ENCODE assay signal across 11 mouse cellular contexts in the genomic region with DNA sequence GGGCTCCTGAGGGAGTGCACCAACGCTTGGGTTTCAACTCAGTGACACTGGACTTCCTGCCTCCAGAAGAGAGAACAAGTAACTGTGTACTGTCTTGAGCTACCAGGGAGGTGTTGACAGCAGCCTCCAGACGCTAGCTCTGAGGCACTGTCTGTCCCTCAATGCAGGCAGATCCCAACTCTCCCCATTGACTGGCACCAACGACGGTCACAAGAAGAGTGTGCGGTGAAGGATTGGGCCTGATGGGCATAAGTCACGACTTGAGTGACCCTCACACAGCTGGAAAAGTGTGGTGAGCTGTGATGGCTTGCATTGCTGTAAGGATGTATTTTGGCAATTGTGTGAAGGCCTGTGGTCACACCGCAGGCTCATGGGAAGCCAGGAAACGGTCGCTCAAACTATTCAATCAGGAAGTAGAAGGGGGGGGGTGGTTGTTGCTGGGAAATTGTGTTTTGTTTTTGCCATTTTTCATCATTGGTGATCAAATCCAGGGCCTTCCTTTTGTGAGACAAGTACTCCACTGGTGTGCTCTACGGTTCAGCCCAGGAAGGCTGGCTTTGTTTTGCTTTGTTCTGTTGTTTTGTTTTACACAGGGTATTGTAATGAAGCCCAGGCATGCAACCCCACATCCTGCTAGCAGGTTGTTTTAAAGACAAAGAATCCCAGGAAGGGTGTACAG. TPM values are rescaled to one million over a fixed set of nuclear protein-coding genes. Genes with fewer than 3 reads are reported as not detected.
DNase-seq lines count a peak whose midpoint lies in the region; ATAC-seq lines count a peak whose summit lies in the region.
"Had no signal": no experiment of that assay in that cellular context is flagged by ENCODE, and none has a peak within 500 bp of the region (broad histone marks: within the 10 kb centered on the region; RNA-seq: fewer than 3 reads in every experiment).

No protein-coding gene starts in this region.

- no peaks in the 10 kb centered on the region for H3K4me1 ChIP-seq in embryonic facial prominence, embryonic 13.5 days
- no peaks in the 10 kb centered on the region for H3K4me1 ChIP-seq in embryonic facial prominence, embryonic 10.5 days
- peaks cover 12% of the 10 kb centered on the region; the same call in 1 of the 2 replicates for H3K4me1 ChIP-seq in liver, embryonic 15.5 days (replicated peaks)

- H3K27me3 ChIP-seq in embryonic facial prominence, embryonic 13.5 days = no peaks in the 10 kb centered on the region
- no peaks in the 10 kb centered on the region for H3K27me3 ChIP-seq in embryonic facial prominence, embryonic 10.5 days (replicated peaks; ENCODE audit: low read depth, poor library complexity, severe bottlenecking)
- no peaks in the 10 kb centered on the region for H3K27me3 ChIP-seq in liver, embryonic 15.5 days

- intact Hi-C loops in left cerebral cortex, postnatal 36 days (cut with DNase I) = no loop called here

- WGBS in embryonic facial prominence, embryonic 13.5 days = 70% methylated on average over 10 of the region's 10 CpGs
- WGBS in embryonic facial prominence, embryonic 10.5 days = 67% methylated on average over 10 of the region's 10 CpGs
- WGBS in liver, embryonic 15.5 days (ENCODE audit: insufficient replicate concordance) = 26% methylated on average over 10 of the region's 10 CpGs

- no peak overlapping the region for H3K9ac ChIP-seq in embryonic facial prominence, embryonic 13.5 days
- H3K9ac ChIP-seq in liver, embryonic 15.5 days = no peak overlapping the region

- 0 out of 2 replicates have a peak, but pooled peaks have one; percentile 17 for ATAC-seq in embryonic facial prominence, embryonic 13.5 days (ENCODE audit: insufficient number of reproducible peaks, insufficient read depth, low FRiP score, low TSS enrichment, low read depth)
- ATAC-seq in liver, embryonic 15.5 days (ENCODE audit: insufficient read depth) = no peak

- no peaks in the 10 kb centered on the region for H3K36me3 ChIP-seq in embryonic facial prominence, embryonic 13.5 days
- H3K36me3 ChIP-seq in embryonic facial prominence, embryonic 10.5 days (replicated peaks) = no peaks in the 10 kb centered on the region
- H3K36me3 ChIP-seq in liver, embryonic 15.5 days (replicated peaks) = no peaks in the 10 kb centered on the region

- H3K4me3 ChIP-seq in embryonic facial prominence, embryonic 13.5 days = no peak overlapping the region
- no peak overlapping the region for H3K4me3 ChIP-seq in embryonic facial prominence, embryonic 10.5 days
- H3K4me3 ChIP-seq in liver, embryonic 15.5 days (replicated peaks) = no peak overlapping the region

- H3K9me3 ChIP-seq in embryonic facial prominence, embryonic 13.5 days = no peaks in the 10 kb centered on the region
- H3K9me3 ChIP-seq in embryonic facial prominence, embryonic 10.5 days = no peaks in the 10 kb centered on the region
- no peaks in the 10 kb centered on the region for H3K9me3 ChIP-seq in liver, embryonic 15.5 days (replicated peaks)

- no peak overlapping the region for H3K27ac ChIP-seq in embryonic facial prominence, embryonic 13.5 days
- H3K27ac ChIP-seq in embryonic facial prominence, embryonic 10.5 days (replicated peaks) = no peak overlapping the region
- H3K27ac ChIP-seq in liver, embryonic 15.5 days (replicated peaks) = 0 out of 2 replicates have a peak overlapping the region, but pooled peaks have one; percentile 24

- DNase-seq in embryonic facial prominence, embryonic 10.5 days (ENCODE audit: low spot score) = no peak
- DNase-seq in thymus, postnatal 4 days = peak; percentile 20
- no peak for DNase-seq in thymus, postnatal 36 days
- no peak for DNase-seq in cerebellum, adult 9-11 months
- DNase-seq in spleen, adult 12 weeks (ENCODE audit: low spot score) = no peak
- DNase-seq in left cerebral cortex, postnatal 36 days (ENCODE audit: low spot score in 2 of 2) = no peak

- no peak overlapping the region for H3K4me2 ChIP-seq in embryonic facial prominence, embryonic 13.5 days
- H3K4me2 ChIP-seq in liver, embryonic 15.5 days = no peak overlapping the region

RNA-seq across cellular contexts. Expression of a gene that starts 4.5 kb away (rescaled TPM):
- not detected in 2 replicates for polyA plus RNA-seq in embryonic facial prominence, embryonic 13.5 days (2015; fragmentation: Nextera tagmentation; extraction: Ambion mirVana)
- not detected in 2 replicates for polyA plus RNA-seq in embryonic facial prominence, embryonic 10.5 days (2016; fragmentation: Nextera tagmentation; extraction: Ambion mirVana)
- 0.20 TPM in 1 of 2 replicates, not detected in the other for polyA plus RNA-seq in liver, embryonic 15.5 days (2015; fragmentation: Nextera tagmentation; extraction: Ambion mirVana)
- total RNA-seq in left cerebral cortex, postnatal 36 days (2021) = under 1 TPM in 1 of 2 experiments, not detected in 1; 0.99 TPM
- total RNA-seq: adrenal gland, postnatal 14 days; midbrain, postnatal 0 days had no signal
- polyA plus RNA-seq: kidney, embryonic 14.5 days had no signal

RNA-seq across cellular contexts. Expression of a gene that starts 49.9 kb away (rescaled TPM):
- polyA plus RNA-seq in embryonic facial prominence, embryonic 13.5 days (2015; fragmentation: Nextera tagmentation; extraction: Ambion mirVana) = 4.1 and 4.5 TPM in 2 replicates
- 5.6 and 6.0 TPM in 2 replicates for polyA plus RNA-seq in embryonic facial prominence, embryonic 10.5 days (2016; fragmentation: Nextera tagmentation; extraction: Ambion mirVana)
- polyA plus RNA-seq in liver, embryonic 15.5 days (2015; fragmentation: Nextera tagmentation; extraction: Ambion mirVana) = 2.9 and 3.8 TPM in 2 replicates
- total RNA-seq in left cerebral cortex, postnatal 36 days (2021) = 1 to 10 TPM; 2.2 to 2.5 TPM

RNA-seq across cellular contexts. Expression of a gene that starts 53.6 kb away (rescaled TPM):
- polyA plus RNA-seq in embryonic facial prominence, embryonic 13.5 days (2015; fragmentation: Nextera tagmentation; extraction: Ambion mirVana) = 69.2 and 70.0 TPM in 2 replicates
- 60.7 and 61.7 TPM in 2 replicates for polyA plus RNA-seq in embryonic facial prominence, embryonic 10.5 days (2016; fragmentation: Nextera tagmentation; extraction: Ambion mirVana)
- 18.7 and 18.8 TPM in 2 replicates for polyA plus RNA-seq in liver, embryonic 15.5 days (2015; fragmentation: Nextera tagmentation; extraction: Ambion mirVana)
- 10 to 100 TPM; 44.3 to 55.0 TPM for total RNA-seq in left cerebral cortex, postnatal 36 days (2021)
